Mouse (Mus musculus): ENCODE data around the gene Atf7ip2. TPM values are rescaled to one million over a fixed set of nuclear protein-coding genes. Genes with fewer than 3 reads are reported as not detected.

The Atf7ip2 gene
- total RNA-seq, 2 experiments from 2014 or later, result 0.63 to 1.1 TPM

DNA sequence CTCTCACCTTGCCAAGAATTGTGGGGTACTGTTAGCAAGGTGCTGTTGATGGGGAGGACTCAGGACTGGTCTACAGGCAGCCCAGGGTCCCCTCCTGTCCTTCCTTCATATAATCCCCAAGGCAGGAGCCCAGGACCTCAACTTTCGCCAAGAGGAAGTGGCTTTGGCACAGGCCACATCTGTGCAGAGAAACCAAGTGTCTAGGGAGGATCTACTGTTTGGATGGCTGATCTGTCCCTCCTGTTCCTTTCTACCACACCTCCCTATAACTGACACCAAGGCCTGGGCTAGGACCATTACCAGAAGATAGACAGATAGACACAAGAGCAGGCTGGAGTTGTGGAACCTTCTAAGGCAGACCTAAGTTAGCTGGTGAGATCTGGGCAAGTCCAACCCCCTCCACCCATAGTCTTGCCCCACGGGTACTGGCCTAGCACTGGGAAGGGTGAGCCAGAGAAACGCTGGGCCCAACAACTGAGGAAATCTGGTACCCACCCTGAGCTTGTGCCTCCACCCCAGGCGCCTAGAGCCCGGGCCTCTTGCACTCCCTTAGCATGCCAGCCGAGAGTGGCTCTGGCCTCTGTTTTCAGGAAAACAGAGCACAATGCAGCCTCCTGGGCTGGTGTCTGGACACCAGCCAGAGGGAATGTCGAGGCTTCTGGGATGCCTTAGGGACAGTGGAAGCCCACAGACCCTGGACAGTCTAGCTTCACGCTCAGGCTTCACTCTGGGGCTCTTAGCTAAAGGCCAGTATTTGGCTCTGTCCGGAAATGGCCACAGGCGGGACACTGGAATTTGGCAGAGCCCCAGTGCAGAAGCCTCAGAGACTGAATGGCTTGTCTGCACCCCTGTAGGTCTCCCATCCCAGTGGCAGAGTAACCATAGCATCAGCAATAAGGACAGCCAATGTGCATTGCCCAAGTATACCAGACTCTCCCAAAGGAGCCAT lies 105.5 kb downstream of the Atf7ip2 start:
- no peak for DNase-seq

DNA sequence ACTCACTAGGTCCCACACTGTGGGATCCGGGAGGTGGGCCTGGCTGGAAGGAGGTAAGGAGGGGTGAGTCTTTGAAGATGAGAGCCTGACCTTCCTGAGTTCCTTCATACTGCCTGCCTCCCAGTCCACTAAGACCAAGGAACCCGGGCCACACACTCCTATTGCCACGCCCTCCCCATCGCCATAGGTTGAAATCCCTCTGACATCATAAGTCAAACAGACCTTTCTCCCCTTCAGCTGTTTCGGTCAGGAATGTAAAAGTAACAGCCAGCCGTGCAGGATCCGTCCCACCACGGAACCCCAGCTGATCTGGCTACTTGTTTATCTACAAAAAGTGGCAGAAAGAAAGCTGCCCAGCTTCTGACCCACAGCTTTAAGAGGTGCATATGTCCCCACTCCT lies 107.1 kb downstream of the Atf7ip2 start:
- DNase-seq, result no peak

DNA sequence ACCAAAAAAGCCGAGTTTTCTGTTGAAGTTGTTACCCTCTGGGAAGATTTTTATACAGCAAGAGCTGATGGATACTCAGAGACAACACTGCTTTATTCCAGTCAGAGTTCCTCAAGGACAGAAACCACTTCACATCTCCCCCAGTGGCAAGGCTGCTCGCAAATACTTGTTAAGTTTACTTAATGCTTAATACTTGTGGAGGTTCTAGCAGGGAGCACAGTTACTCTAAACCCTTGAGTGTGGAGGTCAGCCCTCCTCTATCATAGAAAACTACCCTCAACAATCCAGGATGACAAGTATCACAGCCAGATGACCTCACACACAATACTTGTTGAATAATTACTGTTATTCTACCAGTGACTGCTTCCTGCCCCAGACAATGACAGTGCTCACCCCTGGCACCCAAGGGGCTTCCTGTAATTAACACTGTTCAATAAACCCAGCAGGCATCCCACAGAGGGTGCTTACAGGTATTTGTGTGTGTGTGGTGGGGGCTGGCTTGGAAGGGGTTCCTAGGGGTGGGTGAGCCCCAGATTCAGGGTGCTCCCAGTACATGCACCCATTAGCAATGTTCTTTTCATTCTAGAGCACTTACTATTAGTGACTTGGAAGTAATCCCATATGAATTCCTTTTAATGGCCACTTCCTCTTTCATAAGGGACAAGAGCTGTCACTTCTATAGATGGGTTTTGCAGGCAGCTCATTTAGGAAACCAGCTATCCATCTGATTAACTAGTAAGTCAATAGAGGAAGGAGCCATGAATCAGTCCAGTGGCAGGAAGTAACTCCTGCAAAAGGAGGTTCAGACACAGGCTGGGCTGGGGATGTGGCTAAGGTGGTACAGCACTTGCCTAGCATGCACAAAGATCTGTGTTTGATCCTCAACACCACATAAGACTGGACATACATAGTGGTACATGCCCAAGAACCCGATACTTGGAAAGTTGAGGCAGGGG lies 108.0 kb downstream of the Atf7ip2 start:
- DNase-seq, result no peak

Small RNAs within 50 kb of the gene (microRNA-seq; reads per million reads assigned to microRNA genes)
- not detected for gene Gm22932

Other genes starting within 250 kb of the Atf7ip2 start
- gene Grin2a, start 197.2 kb upstream of the Atf7ip2 start, total RNA-seq (2021), result 1 to 10 TPM in 1 of 2 experiments, under 1 TPM in 1; 0.70 to 1.9 TPM
- gene Rpl39l, start 22.5 kb upstream of the Atf7ip2 start, total RNA-seq (2021), result not detected
- 1 to 10 TPM; 6.0 to 7.0 TPM for gene Emp2, start 121.3 kb downstream of the Atf7ip2 start, total RNA-seq (2021)
- gene Tekt5, start 202.8 kb downstream of the Atf7ip2 start, total RNA-seq (2021), result not detected
- 10 to 100 TPM; 27.3 to 29.6 TPM for gene Nubp1, start 219.2 kb downstream of the Atf7ip2 start, total RNA-seq (2021)